Mouse (Mus musculus) lung, embryonic 14.5 days (tissue): ENCODE results near the gene Mylpf. TPM values are rescaled to one million over a fixed set of nuclear protein-coding genes. Genes with fewer than 3 reads are reported as not detected.

Source experiments
- ATAC-seq: fragments of 200-750 bp; cut with Nextera tagmentation; 2 replicates; pipeline ENCODE4 v1.8.0; 2017; ENCODE audit warnings: mild to moderate bottlenecking, moderate TSS enrichment, moderate library complexity; ENCODE audit not compliant: insufficient read depth
- DNase-seq: peaks from one replicate; pipeline ENCODE4 v3.0.0-alpha.2; 2015
- H3K27ac ChIP-seq: fragments of 300-500 bp; sonication (generic); 2 replicates; pipeline ENCODE4 v1.5.1; 2014; ENCODE audit warnings: low read depth, mild to moderate bottlenecking, moderate library complexity
- H3K27me3 ChIP-seq: fragments of 300-500 bp; sonication (generic); 2 replicates; pipeline ENCODE4 v1.6.1; 2014; ENCODE audit warnings: low read length, control low read depth; ENCODE audit not compliant: insufficient read depth
- H3K36me3 ChIP-seq: fragments of 300-500 bp; sonication (generic); 2 replicates; pipeline ENCODE4 v1.6.1; 2014; ENCODE audit warnings: control low read depth; ENCODE audit not compliant: insufficient read depth
- H3K4me1 ChIP-seq: fragments of 300-500 bp; sonication (generic); 2 replicates; pipeline ENCODE4 v1.6.1; 2014; ENCODE audit warnings: antibody characterized with exemption, control low read depth; ENCODE audit not compliant: insufficient read depth
- H3K4me2 ChIP-seq: fragments of 300-500 bp; sonication (generic); 2 replicates; pipeline ENCODE4 v1.6.1; 2014; ENCODE audit warnings: mild to moderate bottlenecking
- H3K4me3 ChIP-seq: fragments of 300-500 bp; sonication (generic); 2 replicates; pipeline ENCODE4 v1.5.1; 2014; ENCODE audit warnings: low read depth, low read length
- H3K9ac ChIP-seq: fragments of 300-500 bp; sonication (generic); 2 replicates; pipeline ENCODE4 v1.6.1; 2014
- H3K9me3 ChIP-seq: fragments of 300-500 bp; sonication (generic); 2 replicates; pipeline ENCODE4 v1.6.1; 2016; ENCODE audit warnings: low read depth, low read length, control low read depth
- CTCF ChIP-seq: IDR thresholded peaks from 2 replicates; pipeline ENCODE4 v1.5.1; 2016; ENCODE audit warnings: antibody characterized with exemption, low read depth
- WGBS: fragments of 180-500 bp; shearing (Covaris S2); extraction: QIAGEN DNeasy Blood & Tissue Kit; methylation state at CpG from one replicate; pipeline ENCODE4 v1.1.7; 2014; 5-methylcytosine and 5-hydroxymethylcytosine counted together
- polyA plus RNA-seq: library from polyadenylated mRNA; unstranded; fragments of >200 nt; fragmentation: Nextera tagmentation; extraction: Ambion mirVana; gene quantifications from 2 replicates; pipeline ENCODE4 v1.2.1, GENCODE M21; 2014

Gene Mylpf
- polyA plus RNA-seq, 1 experiment from 2014 or later, result 12.2 TPM

DNA sequence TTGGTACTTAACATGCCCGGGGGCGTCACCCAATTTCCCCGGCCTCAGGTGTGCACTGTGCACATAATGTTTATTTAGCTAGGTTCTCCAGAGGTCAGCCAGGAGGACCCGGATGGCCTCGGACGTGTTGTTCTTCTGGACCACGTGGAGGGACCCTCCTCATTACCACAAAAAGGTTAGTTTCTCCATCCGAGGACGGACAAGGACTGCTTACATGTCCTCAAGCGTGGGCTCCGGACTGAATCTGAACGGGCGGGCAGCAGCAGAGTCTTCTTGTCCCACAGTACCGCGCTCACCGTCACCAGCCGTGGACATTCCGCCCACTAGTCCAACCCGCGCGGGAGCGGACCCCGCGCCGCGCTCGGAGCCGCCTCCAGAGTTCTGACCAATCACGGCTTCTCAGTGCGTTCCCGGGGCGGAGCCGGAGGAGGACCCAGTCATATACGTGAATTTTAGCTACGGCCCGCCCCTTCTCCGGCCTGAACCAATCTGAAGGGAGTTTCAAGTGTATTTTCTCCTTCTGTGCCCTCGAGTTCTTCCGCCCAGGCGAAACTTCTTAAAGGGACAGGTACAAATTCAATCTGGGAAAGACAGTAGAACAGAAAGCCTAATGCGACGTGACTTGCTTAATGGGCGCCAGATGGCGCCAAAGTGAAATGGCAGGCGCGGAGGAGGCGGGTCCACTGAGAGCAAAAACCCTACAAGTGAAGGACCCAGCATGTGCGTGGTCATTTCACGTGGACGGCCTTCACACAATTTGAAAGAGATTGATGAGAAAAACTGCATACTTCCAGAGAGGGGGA, 51.8 kb downstream of the Mylpf start, which contains the start of gene Dctpp1:
Gene Dctpp1, minus strand, starts transcription at position 401 of the 803 bp plus-strand sequence.
- ATAC-seq (peak; percentile 98), DNase-seq (peak; percentile 99)
- Histone ChIP-seq H3K27me3 (no peaks in the 10 kb centered on the region), H3K4me2 (peak within 1 kb of the TSS; percentile 82), H3K9me3 (no peaks in the 10 kb centered on the region), H3K36me3 (peaks cover 20% of the 10 kb centered on the region), H3K4me3 (peak within 1 kb of the TSS; percentile 69), H3K27ac (peak within 1 kb of the TSS; percentile 50; the same call in 1 of the 2 replicates), H3K9ac (peak within 1 kb of the TSS; percentile 77), H3K4me1 (no peaks in the 10 kb centered on the region; the same call in 1 of the 2 replicates)
- TF ChIP-seq CTCF, result peak; percentile 82
- WGBS, result under 1% methylated on average over 50 of the region's 50 CpGs

GRCm38 (mm10) chr7:127262218-127262961, 53.7 kb downstream of the Mylpf start:
- Histone ChIP-seq H3K4me1 (no peaks in the 10 kb centered on the region; the same call in 1 of the 2 replicates), H3K4me3 (no peak overlapping the region), H3K27me3 (no peaks in the 10 kb centered on the region), H3K9me3 (no peaks in the 10 kb centered on the region), H3K27ac (no peak overlapping the region), H3K4me2 (no peak overlapping the region), H3K36me3 (peaks cover 1% of the 10 kb centered on the region; the same call in 1 of the 2 replicates), H3K9ac (no peak overlapping the region)
- DNase-seq, result no peak
- no peak for ATAC-seq
- 61% methylated on average over 10 of the region's 10 CpGs for WGBS
- no peak for TF ChIP-seq CTCF

DNA sequence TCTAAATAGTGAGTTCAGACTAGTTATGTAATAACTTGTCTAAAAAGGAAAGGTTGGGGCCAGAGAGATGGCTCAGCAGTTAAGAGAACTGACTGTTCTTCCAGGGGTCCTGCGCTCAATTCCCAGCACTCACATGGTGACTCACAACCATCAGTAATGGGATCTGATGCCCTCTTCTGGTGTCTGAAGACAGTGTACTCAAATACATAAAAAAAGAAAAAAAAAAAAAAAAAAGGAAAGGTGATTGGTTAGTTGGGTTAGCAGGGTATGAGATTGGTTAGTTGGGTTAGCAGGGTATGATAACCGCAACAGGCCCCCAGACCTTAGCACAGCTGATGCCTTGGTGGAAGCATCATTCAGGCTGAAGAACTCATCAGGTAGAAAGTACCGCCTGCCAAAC, 54.8 kb downstream of the Mylpf start:
- WGBS, result 99% methylated on average over 3 of the region's 3 CpGs
- TF ChIP-seq CTCF, result no peak
- Histone ChIP-seq H3K36me3 (no peaks in the 10 kb centered on the region), H3K27me3 (no peaks in the 10 kb centered on the region), H3K4me3 (no peak overlapping the region), H3K4me2 (no peak overlapping the region), H3K9me3 (0 out of 2 replicates have a peak, but pooled peaks cover 3% of the 10 kb centered on the region), H3K27ac (no peak overlapping the region), H3K4me1 (no peaks in the 10 kb centered on the region; the same call in 1 of the 2 replicates), H3K9ac (no peak overlapping the region)
- DNase-seq (no peak), ATAC-seq (no peak)

Other genes with a start within 250 kb of the Mylpf start
- 86.1 and 92.8 TPM in 2 replicates for gene Cdipt, start 233.0 kb upstream of the Mylpf start, polyA plus RNA-seq
- 1.5 TPM in 2 replicates for gene Cdiptos, start 232.8 kb upstream of the Mylpf start, polyA plus RNA-seq
- gene Mvp, start 194.3 kb upstream of the Mylpf start, polyA plus RNA-seq, result 7.7 and 8.0 TPM in 2 replicates
- 0.85 TPM in 1 of 2 replicates, not detected in the other for gene Pagr1b, start 192.4 kb upstream of the Mylpf start, polyA plus RNA-seq
- gene Pagr1a, start 191.5 kb upstream of the Mylpf start, polyA plus RNA-seq, result 21.9 and 44.5 TPM in 2 replicates
- gene Gm42742, start 187.8 kb upstream of the Mylpf start, polyA plus RNA-seq, result 37.4 and 54.0 TPM in 2 replicates
- 4.7 and 5.9 TPM in 2 replicates for gene Prrt2, start 187.7 kb upstream of the Mylpf start, polyA plus RNA-seq
- 74.3 and 90.8 TPM in 2 replicates for gene Maz, start 181.9 kb upstream of the Mylpf start, polyA plus RNA-seq
- gene Kif22, start 166.4 kb upstream of the Mylpf start, polyA plus RNA-seq, result 168 and 180 TPM in 2 replicates
- gene Zg16, start 121.6 kb upstream of the Mylpf start, polyA plus RNA-seq, result not detected in 2 replicates
- gene AI467606, start 117.5 kb upstream of the Mylpf start, polyA plus RNA-seq, result 6.3 and 6.5 TPM in 2 replicates
- gene Qprt, start 86.7 kb upstream of the Mylpf start, polyA plus RNA-seq, result 0.22 and 0.47 TPM in 2 replicates
- gene Spn, start 71.1 kb upstream of the Mylpf start, polyA plus RNA-seq, result 0.20 TPM in 1 of 2 replicates, not detected in the other
- 54.6 and 59.6 TPM in 2 replicates for gene Cd2bp2, start 12.8 kb upstream of the Mylpf start, polyA plus RNA-seq
- 26.0 and 33.7 TPM in 2 replicates for gene Tbc1d10b, start 422 bp upstream of the Mylpf start, polyA plus RNA-seq
- gene Zfp553, start 24.2 kb downstream of the Mylpf start, polyA plus RNA-seq, result 21.2 and 24.3 TPM in 2 replicates
- gene Sept1, start 24.2 kb downstream of the Mylpf start, polyA plus RNA-seq, result 20.1 and 20.3 TPM in 2 replicates
- 52.8 and 54.7 TPM in 2 replicates for gene Zfp771, start 35.4 kb downstream of the Mylpf start, polyA plus RNA-seq
- 202 and 226 TPM in 2 replicates for gene Dctpp1, start 51.8 kb downstream of the Mylpf start, polyA plus RNA-seq
- gene Sephs2, start 65.2 kb downstream of the Mylpf start, polyA plus RNA-seq, result 85.3 and 90.4 TPM in 2 replicates
- gene Itgal, start 87.4 kb downstream of the Mylpf start, polyA plus RNA-seq, result 1.0 and 1.6 TPM in 2 replicates
- 4.7 and 6.5 TPM in 2 replicates for gene Zfp768, start 136.7 kb downstream of the Mylpf start, polyA plus RNA-seq
- gene Zfp747, start 167.2 kb downstream of the Mylpf start, polyA plus RNA-seq, result 6.7 and 8.5 TPM in 2 replicates
- 5.6 and 6.8 TPM in 2 replicates for gene 9130019O22Rik, start 178.3 kb downstream of the Mylpf start, polyA plus RNA-seq
- 4.9 and 7.1 TPM in 2 replicates for gene E430018J23Rik, start 184.7 kb downstream of the Mylpf start, polyA plus RNA-seq
- 9.3 and 10.4 TPM in 2 replicates for gene Zfp764, start 197.9 kb downstream of the Mylpf start, polyA plus RNA-seq
- gene Zfp688, start 213.2 kb downstream of the Mylpf start, polyA plus RNA-seq, result 21.6 and 22.6 TPM in 2 replicates
- 9.6 and 9.8 TPM in 2 replicates for gene Zfp689, start 240.3 kb downstream of the Mylpf start, polyA plus RNA-seq